Mouse (Mus musculus): Measurements from ENCODE around the gene Tet2.

- no peak for TF ChIP-seq POLR2A (IDR thresholded peaks at IDR 0.05; ENCODE audit: insufficient read depth, low read length)
- TF ChIP-seq CTCF (IDR thresholded peaks at IDR 0.05; ENCODE audit: low read depth, low read length), result no peak
Observed at GRCm38 (mm10) chr3:133435141-133435773, 109.7 kb downstream of the Tet2 start.
